Mouse (Mus musculus) kidney, embryonic 14.5 days (tissue): ENCODE results near the gene Repin1. TPM values are rescaled to one million over a fixed set of nuclear protein-coding genes. Genes with fewer than 3 reads are reported as not detected.

Experiments used
- ATAC-seq: fragments of 200-750 bp; cut with Nextera tagmentation; 2 replicates; pipeline ENCODE4 v1.8.0; 2017; ENCODE audit warnings: moderate number of reproducible peaks, mild to moderate bottlenecking, moderate TSS enrichment, moderate library complexity; ENCODE audit not compliant: low FRiP score, low TSS enrichment
- H3K27ac ChIP-seq: fragments of 300-500 bp; sonication (generic); 2 replicates; pipeline ENCODE4 v1.5.1; 2014; ENCODE audit warnings: low read depth, mild to moderate bottlenecking, low read length, moderate library complexity, mixed read lengths
- H3K27me3 ChIP-seq: fragments of 300-500 bp; sonication (generic); 2 replicates; pipeline ENCODE4 v1.6.1; 2014; ENCODE audit warnings: mild to moderate bottlenecking, low read length; ENCODE audit not compliant: control insufficient read depth, insufficient read depth
- H3K36me3 ChIP-seq: fragments of 300-500 bp; sonication (generic); 2 replicates; pipeline ENCODE4 v1.6.1; 2014; ENCODE audit warnings: low read length, mixed read lengths; ENCODE audit not compliant: control insufficient read depth, insufficient read depth
- H3K4me1 ChIP-seq: fragments of 300-500 bp; sonication (generic); 2 replicates; pipeline ENCODE4 v1.6.1; 2014; ENCODE audit warnings: low read length, mixed read lengths; ENCODE audit not compliant: control insufficient read depth, insufficient read depth
- H3K4me2 ChIP-seq: fragments of 300-500 bp; sonication (generic); replicated peaks from 2 replicates; pipeline ENCODE4 v1.6.1; 2014; ENCODE audit warnings: low read depth, mild to moderate bottlenecking, low read length
- H3K4me3 ChIP-seq: fragments of 300-500 bp; sonication (generic); 2 replicates; pipeline ENCODE4 v1.5.1; 2014; ENCODE audit warnings: mild to moderate bottlenecking, low read length
- H3K9ac ChIP-seq: fragments of 300-500 bp; sonication (generic); 2 replicates; pipeline ENCODE4 v1.6.1; 2014; ENCODE audit warnings: low read depth, mild to moderate bottlenecking, low read length, moderate library complexity
- H3K9me3 ChIP-seq: fragments of 300-500 bp; sonication (generic); 2 replicates; pipeline ENCODE4 v1.6.1; 2016; ENCODE audit warnings: low read length; ENCODE audit not compliant: control insufficient read depth
- WGBS: fragments of 180-500 bp; shearing (Covaris S2); extraction: QIAGEN DNeasy Blood & Tissue Kit; methylation state at CpG from one replicate; pipeline ENCODE4 v1.1.7; 2014; 5-methylcytosine and 5-hydroxymethylcytosine counted together
- polyA plus RNA-seq: library from polyadenylated mRNA; unstranded; fragments of >200 nt; fragmentation: Nextera tagmentation; extraction: Ambion mirVana; gene quantifications from 2 replicates; pipeline ENCODE4 v1.2.1, GENCODE M21; 2014

The Repin1 gene
- polyA plus RNA-seq, 1 experiment from 2014 or later, result 47.0 TPM

GRCm38 (mm10) chr6:48626464-48626863 lies 32.8 kb downstream of the Repin1 start, which contains the start of gene AI854703:
AI854703 (plus strand) TSS chr6:48626764.
- no peak for ATAC-seq
- no peaks in the 10 kb centered on the region; the same call in 1 of the 2 replicates for H3K36me3 ChIP-seq
- peaks cover 10% of the 10 kb centered on the region for H3K27me3 ChIP-seq
- no peak within 1 kb of the TSS for H3K27ac ChIP-seq
- H3K9me3 ChIP-seq, result no peaks in the 10 kb centered on the region
- H3K4me3 ChIP-seq, result peak within 1 kb of the TSS; percentile 47
- H3K9ac ChIP-seq, result peak within 1 kb of the TSS; percentile 36; the same call in 1 of the 2 replicates
- H3K4me2 ChIP-seq, result peak within 1 kb of the TSS; percentile 73
- WGBS, result 25% methylated on average over 8 of the region's 8 CpGs
- H3K4me1 ChIP-seq, result peaks cover 22% of the 10 kb centered on the region

GRCm38 (mm10) chr6:48626984-48627383 lies 33.3 kb downstream of the Repin1 start:
- Histone ChIP-seq H3K4me1 (peaks cover 22% of the 10 kb centered on the region), H3K4me3 (peak overlapping the region; percentile 47), H3K9ac (peak overlapping the region; percentile 36; the same call in 1 of the 2 replicates), H3K27me3 (peaks cover 10% of the 10 kb centered on the region), H3K27ac (no peak overlapping the region), H3K36me3 (no peaks in the 10 kb centered on the region), H3K9me3 (no peaks in the 10 kb centered on the region), H3K4me2 (peak overlapping the region; percentile 73)
- no peak for ATAC-seq
- WGBS, result under 1% methylated on average over 32 of the region's 32 CpGs

- Histone ChIP-seq H3K36me3 (no peaks in the 10 kb centered on the region), H3K4me1 (peaks cover 22% of the 10 kb centered on the region), H3K27me3 (peaks cover 10% of the 10 kb centered on the region), H3K9ac (peak overlapping the region; percentile 36; the same call in 1 of the 2 replicates), H3K9me3 (no peaks in the 10 kb centered on the region), H3K4me3 (peak overlapping the region; percentile 47), H3K4me2 (peak overlapping the region; percentile 73), H3K27ac (no peak overlapping the region)
- no peak for ATAC-seq
- WGBS, result 6% methylated on average over 7 of the region's 7 CpGs
These were observed 33.8 kb downstream of the Repin1 start for GRCm38 (mm10) chr6:48627511-48627924.

GRCm38 (mm10) chr6:48628377-48628776 lies 34.7 kb downstream of the Repin1 start:
- H3K27me3 ChIP-seq, result peaks cover 10% of the 10 kb centered on the region
- H3K4me3 ChIP-seq, result no peak overlapping the region
- no peak overlapping the region for H3K4me2 ChIP-seq
- H3K4me1 ChIP-seq, result peaks cover 22% of the 10 kb centered on the region
- no peaks in the 10 kb centered on the region for H3K9me3 ChIP-seq
- no peak; the same call in 1 of the 2 replicates for ATAC-seq
- no peaks in the 10 kb centered on the region for H3K36me3 ChIP-seq
- 0 out of 2 replicates have a peak overlapping the region, but pooled peaks have one; percentile 51 for H3K9ac ChIP-seq
- WGBS, result 65% methylated on average over 3 of the region's 3 CpGs
- H3K27ac ChIP-seq, result no peak overlapping the region

GRCm38 (mm10) chr6:48628808-48629660 lies 35.4 kb downstream of the Repin1 start:
- ATAC-seq, result peak; percentile 24; the same call in 1 of the 2 replicates
- 7% methylated on average over 54 of the region's 54 CpGs for WGBS

GRCm38 (mm10) chr6:48629661-48630034 lies 36.0 kb downstream of the Repin1 start:
- H3K9ac ChIP-seq, result peak overlapping the region; percentile 51
- H3K4me3 ChIP-seq, result peak overlapping the region; percentile 43
- H3K27me3 ChIP-seq, result peaks cover 10% of the 10 kb centered on the region
- H3K9me3 ChIP-seq, result no peaks in the 10 kb centered on the region
- H3K27ac ChIP-seq, result no peak overlapping the region
- ATAC-seq, result peak; percentile 50
- 7% methylated on average over 13 of the region's 13 CpGs for WGBS
- H3K4me1 ChIP-seq, result peaks cover 22% of the 10 kb centered on the region
- H3K36me3 ChIP-seq, result no peaks in the 10 kb centered on the region
- H3K4me2 ChIP-seq, result peak overlapping the region; percentile 89

More at GRCm38 (mm10) chr6:48628808-48629660, 35.4 kb downstream of the Repin1 start:
- Histone ChIP-seq H3K27me3 (peaks cover 10% of the 10 kb centered on the region), H3K36me3 (no peaks in the 10 kb centered on the region), H3K4me2 (peak overlapping the region; percentile 89), H3K9ac (peak overlapping the region; percentile 51), H3K27ac (no peak overlapping the region), H3K9me3 (no peaks in the 10 kb centered on the region), H3K4me3 (peak overlapping the region; percentile 43), H3K4me1 (peaks cover 22% of the 10 kb centered on the region)

- Histone ChIP-seq H3K4me2 (no peak overlapping the region), H3K27ac (no peak overlapping the region), H3K4me1 (peaks cover 22% of the 10 kb centered on the region), H3K36me3 (no peaks in the 10 kb centered on the region), H3K9ac (no peak overlapping the region), H3K9me3 (no peaks in the 10 kb centered on the region), H3K4me3 (no peak overlapping the region), H3K27me3 (peaks cover 10% of the 10 kb centered on the region)
- ATAC-seq, result no peak
- WGBS, result 95% methylated on average over 8 of the region's 8 CpGs
These were observed 37.1 kb downstream of the Repin1 start for GRCm38 (mm10) chr6:48630831-48631230.

GRCm38 (mm10) chr6:48635105-48635504 lies 41.4 kb downstream of the Repin1 start:
- no peak for ATAC-seq

GRCm38 (mm10) chr6:48636515-48636914 lies 42.8 kb downstream of the Repin1 start:
- Histone ChIP-seq H3K9me3 (no peaks in the 10 kb centered on the region), H3K27ac (no peak overlapping the region), H3K4me1 (no peaks in the 10 kb centered on the region), H3K36me3 (no peaks in the 10 kb centered on the region), H3K4me2 (no peak overlapping the region), H3K9ac (no peak overlapping the region), H3K27me3 (no peaks in the 10 kb centered on the region), H3K4me3 (no peak overlapping the region)
- no peak for ATAC-seq
- 70% methylated on average over 6 of the region's 6 CpGs for WGBS

More at GRCm38 (mm10) chr6:48635105-48635504, 41.4 kb downstream of the Repin1 start:
- 90% methylated on average over 2 of the region's 2 CpGs for WGBS
- Histone ChIP-seq H3K9me3 (no peaks in the 10 kb centered on the region), H3K36me3 (no peaks in the 10 kb centered on the region), H3K4me3 (no peak overlapping the region), H3K27me3 (no peaks in the 10 kb centered on the region), H3K27ac (no peak overlapping the region), H3K4me2 (no peak overlapping the region), H3K4me1 (no peaks in the 10 kb centered on the region), H3K9ac (no peak overlapping the region)
